11 mouse cellular contexts compared by ENCODE assay signal in the genomic region with DNA sequence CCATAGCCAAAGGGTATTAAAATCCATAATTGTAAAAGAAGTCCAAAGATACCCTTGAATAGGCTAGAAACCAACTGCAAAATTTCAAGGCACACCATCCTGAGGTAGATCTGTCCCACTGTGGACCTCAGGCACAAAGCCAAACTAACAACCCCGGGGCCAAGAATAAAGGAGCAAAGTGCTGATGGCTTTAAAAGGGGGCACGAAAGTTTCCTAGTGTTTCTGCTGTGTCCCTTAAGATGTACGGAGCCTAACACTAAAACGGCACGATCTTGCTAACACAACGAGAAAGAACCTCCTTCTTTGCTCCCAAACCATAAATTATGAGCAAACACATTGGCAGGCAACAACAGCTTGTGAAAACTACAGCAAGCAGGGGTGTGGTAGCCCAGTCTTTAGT. TPM values are rescaled to one million over a fixed set of nuclear protein-coding genes. Genes with fewer than 3 reads are reported as not detected.
DNase-seq lines count a peak whose midpoint lies in the region; ATAC-seq and TF ChIP-seq lines count a peak whose summit lies in the region.
"Had no signal": no experiment of that assay in that cellular context is flagged by ENCODE, and none has a peak within 500 bp of the region (broad histone marks: within the 10 kb centered on the region; RNA-seq: fewer than 3 reads in every experiment).

No protein-coding gene starts in this region.

- DNase-seq in heart, adult 11 months = peak; percentile 82
- no peak for DNase-seq in heart, postnatal 25 days (ENCODE audit: low spot score)
- DNase-seq in lung, adult 2 months = no peak
- DNase-seq in limb, embryonic 10.5 days (ENCODE audit: low spot score) = no peak
- DNase-seq in cerebellum, adult 11 months = no peak
- DNase-seq: B cell, adult 2 months had no signal

- intact Hi-C loops in heart, postnatal 25 days (cut with DNase I) = loop anchor here (10.0 kb wide), 1 partner anchor 1954 kb away; the partner anchor contains the start of gene Tmem170b

- 0 out of 2 replicates have a peak, but pooled peaks cover 2% of the 10 kb centered on the region for H3K36me3 ChIP-seq in lung, embryonic 15.5 days
- H3K36me3 ChIP-seq in limb, embryonic 10.5 days = peaks cover 12% of the 10 kb centered on the region
- H3K36me3 ChIP-seq in neural tube, embryonic 15.5 days = peaks cover 14% of the 10 kb centered on the region; the same call in 1 of the 2 replicates

- H3K4me2 ChIP-seq in lung, embryonic 15.5 days = peak overlapping the region; percentile 91
- H3K4me2 ChIP-seq in neural tube, embryonic 15.5 days = peak overlapping the region; percentile 96

- no peaks in the 10 kb centered on the region for H3K9me3 ChIP-seq in lung, embryonic 15.5 days
- H3K9me3 ChIP-seq in limb, embryonic 10.5 days (replicated peaks) = no peaks in the 10 kb centered on the region
- no peaks in the 10 kb centered on the region for H3K9me3 ChIP-seq in neural tube, embryonic 15.5 days (replicated peaks)

- peaks cover 23% of the 10 kb centered on the region for H3K4me1 ChIP-seq in lung, embryonic 15.5 days
- H3K4me1 ChIP-seq in lung, adult 2 months (ENCODE audit: control insufficient read depth, insufficient read depth, low read length) = peaks cover 7% of the 10 kb centered on the region
- peaks cover 34% of the 10 kb centered on the region for H3K4me1 ChIP-seq in limb, embryonic 10.5 days
- H3K4me1 ChIP-seq in neural tube, embryonic 15.5 days = peaks cover 19% of the 10 kb centered on the region

- peak overlapping the region; percentile 79 for H3K4me3 ChIP-seq in lung, embryonic 15.5 days
- no peak overlapping the region for H3K4me3 ChIP-seq in lung, adult 2 months (replicated peaks; ENCODE audit: extremely low read depth, low read depth, low read length)
- peak overlapping the region; percentile 83; the same call in 1 of the 2 replicates for H3K4me3 ChIP-seq in limb, embryonic 10.5 days
- no peak overlapping the region for H3K4me3 ChIP-seq in neural tube, embryonic 15.5 days (replicated peaks)

- H3K27me3 ChIP-seq in lung, embryonic 15.5 days = no peaks in the 10 kb centered on the region
- H3K27me3 ChIP-seq in limb, embryonic 10.5 days (ENCODE audit: low read depth, poor library complexity, severe bottlenecking) = peaks cover 6% of the 10 kb centered on the region; the same call in 1 of the 2 replicates
- H3K27me3 ChIP-seq in neural tube, embryonic 15.5 days (replicated peaks) = no peaks in the 10 kb centered on the region

- H3K27ac ChIP-seq in lung, embryonic 15.5 days = no peak overlapping the region
- H3K27ac ChIP-seq in limb, embryonic 10.5 days = no peak overlapping the region
- no peak overlapping the region for H3K27ac ChIP-seq in neural tube, embryonic 15.5 days (replicated peaks)

- TF ChIP-seq POLR2A in lung, adult 2 months (IDR thresholded peaks at IDR 0.05; ENCODE audit: borderline replicate concordance, extremely low read depth, low read depth, low read length) = no peak

- no peak for TF ChIP-seq CTCF in lung, adult 2 months (IDR thresholded peaks at IDR 0.05; ENCODE audit: insufficient read depth, low read length)

- 47% methylated on average over 6 of the region's 6 CpGs for WGBS in lung, embryonic 15.5 days
- 54% methylated on average over 6 of the region's 6 CpGs for WGBS in lung, adult 2 months
- WGBS in limb, embryonic 10.5 days = 77% methylated on average over 6 of the region's 6 CpGs
- 46% methylated on average over 6 of the region's 6 CpGs for WGBS in neural tube, embryonic 15.5 days

- H3K9ac ChIP-seq in lung, embryonic 15.5 days = no peak overlapping the region
- H3K9ac ChIP-seq in neural tube, embryonic 15.5 days (replicated peaks) = no peak overlapping the region

- ATAC-seq in lung, embryonic 15.5 days (ENCODE audit: borderline replicate concordance, extremely low read depth, low FRiP score, low TSS enrichment) = no peak
- ATAC-seq in neural tube, embryonic 15.5 days (ENCODE audit: low FRiP score) = no peak
- ATAC-seq in erythroid progenitor cell, adult 5-6 weeks (replicated peaks; ENCODE audit: low FRiP score, poor library complexity, severe bottlenecking) = no peak
- ATAC-seq: activated CD4-positive, CD25-positive, alpha-beta regulatory T cell, adult 4 months had no signal

RNA-seq across cellular contexts. Expression of gene Mcur1, which starts 1.6 kb away (rescaled TPM):
- total RNA-seq in heart, postnatal 25 days (2021) = 10 to 100 TPM; 45.0 to 46.3 TPM
- 16.2 and 17.9 TPM in 2 replicates for polyA plus RNA-seq in lung, embryonic 15.5 days (2015; fragmentation: Nextera tagmentation; extraction: Ambion mirVana)
- 23.2 and 24.3 TPM in 2 replicates for polyA plus RNA-seq in lung, adult 2 months (2012; rRNA removed)
- 10.6 and 12.1 TPM in 2 replicates for polyA plus RNA-seq in limb, embryonic 10.5 days (2016; fragmentation: Nextera tagmentation; extraction: Ambion mirVana)
- 6.5 and 8.2 TPM in 2 replicates for polyA plus RNA-seq in neural tube, embryonic 15.5 days (2015; fragmentation: Nextera tagmentation; extraction: Ambion mirVana)
- 8.6 and 11.3 TPM in 2 replicates for total RNA-seq in erythroid progenitor cell, adult 5-6 weeks (2015; ENCODE audit: low replicate concordance)
- 4.7 and 16.6 TPM in 2 replicates for total RNA-seq in erythroid progenitor cell, adult 5-6 weeks (2017; ENCODE audit: low replicate concordance)

RNA-seq across cellular contexts. Expression of gene Rnf182, which starts 57.2 kb away (rescaled TPM):
- total RNA-seq in heart, postnatal 25 days (2021) = under 1 TPM in 1 of 2 experiments, not detected in 1; 0.22 TPM
- 3.4 and 4.7 TPM in 2 replicates for polyA plus RNA-seq in lung, embryonic 15.5 days (2015; fragmentation: Nextera tagmentation; extraction: Ambion mirVana)
- polyA plus RNA-seq in lung, adult 2 months (2012; rRNA removed) = 0.07 TPM in 1 of 2 replicates, not detected in the other
- 3.2 and 5.5 TPM in 2 replicates for polyA plus RNA-seq in limb, embryonic 10.5 days (2016; fragmentation: Nextera tagmentation; extraction: Ambion mirVana)
- polyA plus RNA-seq in neural tube, embryonic 15.5 days (2015; fragmentation: Nextera tagmentation; extraction: Ambion mirVana) = 24.1 and 30.2 TPM in 2 replicates
- not detected in 2 replicates for total RNA-seq in erythroid progenitor cell, adult 5-6 weeks (2015; ENCODE audit: low replicate concordance)
- not detected in 2 replicates for total RNA-seq in erythroid progenitor cell, adult 5-6 weeks (2017; ENCODE audit: low replicate concordance)
- total RNA-seq: common myeloid progenitor, adult 5-6 weeks had no signal

Comparison
In these comparisons a context has a peak if more than half of its experiments do, and no peak if none do; other contexts are left out.
1. H3K4me3 ChIP-seq: peak in lung, embryonic 15.5 days (single experiment) and limb, embryonic 10.5 days (single experiment); none in lung, adult 2 months (single experiment) and neural tube, embryonic 15.5 days (single experiment).